Mouse (Mus musculus) splenic B cell, adult 2 months (primary cell): ENCODE results near the gene Zfp866.

ENCODE experiments used
- DNase-seq: peaks from one replicate; pipeline ENCODE4 v3.0.0-alpha.2; 2011; ENCODE audit warnings: low read depth, low spot score
- H3K27me3 ChIP-seq: 2 replicates; pipeline ENCODE4 v1.6.1; 2012; ENCODE audit warnings: mild to moderate bottlenecking, low read length, moderate library complexity, mixed read lengths; ENCODE audit not compliant: control insufficient read depth, poor library complexity, insufficient read depth, severe bottlenecking
- H3K36me3 ChIP-seq: 2 replicates; pipeline ENCODE4 v1.6.1; 2012; ENCODE audit warnings: mild to moderate bottlenecking, low read length, moderate library complexity, mixed read lengths; ENCODE audit not compliant: control insufficient read depth, poor library complexity, insufficient read depth, severe bottlenecking

The Zfp866 gene

DNA sequence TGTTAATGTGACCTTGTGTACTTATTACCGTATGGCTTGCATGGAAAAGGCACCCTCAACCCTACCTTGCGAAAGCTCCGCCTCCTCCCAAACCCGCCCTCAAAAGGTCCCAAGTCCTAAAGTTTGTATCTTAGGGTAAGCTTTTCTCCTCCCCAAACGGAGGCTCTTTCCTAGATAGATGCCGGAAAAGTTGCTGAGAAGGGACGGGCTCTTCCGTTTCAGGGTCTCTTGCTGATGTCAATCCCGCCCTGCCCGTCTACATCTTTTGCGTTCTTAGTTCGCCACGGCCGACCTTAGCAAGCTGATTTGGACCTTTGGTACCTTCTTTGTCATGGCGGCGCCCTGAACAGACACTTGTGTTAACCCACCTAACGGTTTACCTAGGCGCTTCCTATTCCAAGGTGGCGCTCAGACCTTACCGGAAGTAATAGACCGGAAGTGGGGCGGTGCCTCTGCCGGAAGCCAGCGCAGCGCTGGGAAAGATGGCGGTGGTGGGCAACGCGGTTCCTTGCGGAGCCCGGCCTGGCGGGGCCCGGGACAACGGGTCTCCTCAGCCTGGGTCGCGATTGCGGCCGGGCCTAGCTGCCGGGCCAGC, at the start of gene Zfp866, which contains the start of gene Atp13a1:
TSS of gene Zfp866 (minus strand) at position 406 of the 595 bp plus-strand sequence.
TSS of gene Atp13a1 (plus strand) at position 391 of the 595 bp plus-strand sequence.
- Histone ChIP-seq H3K27me3 (no peaks in the 10 kb centered on the region), H3K36me3 (peaks cover 1% of the 10 kb centered on the region)
- DNase-seq, result peak; percentile 92

GRCm38 (mm10) chr8:69837057-69837682, 46.2 kb upstream of the Zfp866 start:
- no peaks in the 10 kb centered on the region for H3K27me3 ChIP-seq
- no peak for DNase-seq
- H3K36me3 ChIP-seq, result no peaks in the 10 kb centered on the region

GRCm38 (mm10) chr8:69832298-69832853, 41.4 kb upstream of the Zfp866 start, which contains the start of gene Pbx4:
Gene Pbx4 (plus strand): TSS chr8:69832491.
- peak; percentile 98 for DNase-seq
- H3K27me3 ChIP-seq, result no peaks in the 10 kb centered on the region
- no peaks in the 10 kb centered on the region for H3K36me3 ChIP-seq

- H3K27me3 ChIP-seq, result no peaks in the 10 kb centered on the region
- DNase-seq, result no peak
- H3K36me3 ChIP-seq, result no peaks in the 10 kb centered on the region; the same call in 1 of the 2 replicates
These were observed 35.4 kb upstream of the Zfp866 start for GRCm38 (mm10) chr8:69826371-69826770.

- peak; percentile 88 for DNase-seq
- peaks cover 3% of the 10 kb centered on the region for H3K36me3 ChIP-seq
- H3K27me3 ChIP-seq, result no peaks in the 10 kb centered on the region
These were observed 31.6 kb upstream of the Zfp866 start, which contains the start of gene Lpar2 for GRCm38 (mm10) chr8:69822386-69823191. Gene Lpar2 (plus strand): TSS chr8:69822429.

DNA sequence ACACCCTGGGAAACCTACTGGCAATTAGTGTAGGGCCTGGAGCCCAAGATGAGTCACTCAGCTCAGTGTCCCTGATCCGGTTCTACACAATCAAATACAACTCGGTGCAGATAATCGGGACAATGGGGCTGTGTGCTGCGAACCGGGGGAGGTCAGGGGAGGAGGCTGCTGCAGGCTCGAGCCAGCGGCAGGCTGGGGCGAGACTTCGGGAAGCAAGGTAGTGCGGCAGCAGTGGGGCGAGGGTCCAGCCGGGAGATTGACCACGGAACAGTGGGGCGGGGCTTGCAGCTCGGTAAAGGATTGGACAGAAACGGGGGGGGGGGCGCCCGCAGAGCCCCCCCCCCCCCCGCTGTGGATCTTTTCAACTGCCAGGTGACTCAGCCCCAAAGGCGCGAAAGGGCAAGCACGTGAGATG, 31.0 kb upstream of the Zfp866 start:
- DNase-seq, result no peak
- Histone ChIP-seq H3K27me3 (no peaks in the 10 kb centered on the region), H3K36me3 (peaks cover 7% of the 10 kb centered on the region)

GRCm38 (mm10) chr8:69820466-69820865, 29.5 kb upstream of the Zfp866 start:
- no peak for DNase-seq
- Histone ChIP-seq H3K36me3 (peaks cover 8% of the 10 kb centered on the region), H3K27me3 (no peaks in the 10 kb centered on the region)

DNA sequence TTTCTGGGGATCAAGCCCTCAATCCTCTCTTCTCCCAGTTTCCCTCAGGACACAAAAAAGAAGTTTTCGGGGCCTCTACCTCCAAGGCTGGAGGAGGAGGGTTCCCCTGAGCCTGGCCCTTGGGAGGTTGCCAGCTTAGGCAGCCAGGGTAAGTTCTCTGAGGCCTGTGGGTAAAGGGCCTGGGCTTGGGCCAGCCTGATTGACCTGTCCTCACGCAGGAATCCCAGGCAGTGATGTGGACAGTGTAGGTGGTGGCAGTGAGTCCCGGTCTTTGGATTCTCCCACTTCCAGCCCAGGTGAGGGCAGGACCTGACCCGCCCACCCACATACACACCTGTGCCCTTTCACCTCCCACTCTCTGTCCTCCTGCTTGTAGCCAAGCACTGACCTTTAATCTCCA, 24.4 kb upstream of the Zfp866 start:
- Histone ChIP-seq H3K27me3 (no peaks in the 10 kb centered on the region), H3K36me3 (peaks cover 34% of the 10 kb centered on the region)
- no peak for DNase-seq

- no peak for DNase-seq
- Histone ChIP-seq H3K27me3 (no peaks in the 10 kb centered on the region), H3K36me3 (peaks cover 37% of the 10 kb centered on the region)
These were observed 23.9 kb upstream of the Zfp866 start for GRCm38 (mm10) chr8:69814881-69815280.

DNA sequence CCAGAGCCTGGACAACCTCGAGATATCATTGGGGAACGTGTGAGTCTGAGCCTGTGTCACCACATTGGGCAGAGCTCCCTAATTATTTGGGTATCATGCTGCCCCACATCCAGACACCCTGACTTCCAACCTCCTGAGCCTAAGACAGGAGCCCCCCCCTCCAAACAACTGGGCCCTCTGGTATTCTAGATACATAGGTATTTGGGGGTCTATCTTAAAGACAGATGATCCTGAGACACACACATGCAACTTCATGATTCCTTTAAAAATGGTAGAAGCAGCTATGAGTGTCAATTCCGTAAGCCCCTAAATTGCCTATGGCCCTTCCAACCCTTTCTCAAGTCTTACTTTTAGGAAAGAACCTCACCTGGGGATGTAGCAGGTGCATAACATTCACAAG, 18.8 kb upstream of the Zfp866 start:
- Histone ChIP-seq H3K27me3 (no peaks in the 10 kb centered on the region), H3K36me3 (peaks cover 29% of the 10 kb centered on the region)
- no peak for DNase-seq

GRCm38 (mm10) chr8:69808864-69809403, 18.0 kb upstream of the Zfp866 start:
- peaks cover 23% of the 10 kb centered on the region for H3K36me3 ChIP-seq
- H3K27me3 ChIP-seq, result no peaks in the 10 kb centered on the region
- DNase-seq, result peak; percentile 72

GRCm38 (mm10) chr8:69808094-69808863, 17.3 kb upstream of the Zfp866 start, which contains the start of gene Gmip:
Gene Gmip (plus strand): TSS chr8:69808679.
- H3K27me3 ChIP-seq, result no peaks in the 10 kb centered on the region
- H3K36me3 ChIP-seq, result peaks cover 20% of the 10 kb centered on the region
- DNase-seq, result peak; percentile 91

DNA sequence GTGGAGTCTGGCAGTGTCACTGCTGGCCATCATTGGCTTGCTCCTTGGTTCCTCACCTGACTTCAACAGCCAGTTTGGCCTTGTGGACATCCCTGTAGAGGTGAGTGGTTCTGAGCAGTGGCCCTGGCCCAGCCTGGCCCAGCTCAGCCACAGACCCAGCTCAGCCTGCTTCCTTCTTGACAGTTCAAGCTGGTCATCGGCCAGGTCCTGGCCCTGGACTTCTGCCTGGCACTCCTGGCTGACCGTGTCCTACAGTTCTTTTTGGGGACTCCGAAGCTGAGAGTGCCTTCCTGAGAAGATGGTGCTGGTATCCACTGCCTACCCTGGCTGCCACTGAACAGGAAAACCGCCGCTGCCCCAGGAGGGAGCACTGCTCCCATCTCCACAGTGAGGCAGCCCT, 16.3 kb upstream of the Zfp866 start:
- Histone ChIP-seq H3K36me3 (peaks cover 18% of the 10 kb centered on the region), H3K27me3 (no peaks in the 10 kb centered on the region)
- DNase-seq, result no peak

DNA sequence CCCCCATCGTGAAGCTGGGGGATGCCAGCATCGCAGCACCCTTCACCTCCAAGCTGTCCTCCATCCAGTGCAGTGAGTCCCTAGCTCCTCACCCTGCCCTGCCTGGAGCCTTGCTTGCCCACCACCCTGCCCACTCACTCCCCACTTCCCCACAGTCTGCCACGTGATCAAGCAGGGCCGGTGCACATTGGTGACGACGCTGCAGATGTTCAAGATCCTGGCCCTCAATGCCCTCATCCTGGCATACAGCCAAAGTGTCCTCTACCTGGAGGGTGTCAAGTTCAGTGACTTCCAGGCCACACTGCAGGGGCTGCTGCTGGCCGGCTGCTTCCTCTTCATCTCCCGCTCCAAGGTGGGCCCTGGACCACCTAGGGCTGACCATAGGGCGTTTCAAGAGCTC, 14.5 kb upstream of the Zfp866 start:
- no peak for DNase-seq
- H3K36me3 ChIP-seq, result peaks cover 7% of the 10 kb centered on the region; the same call in 1 of the 2 replicates
- H3K27me3 ChIP-seq, result no peaks in the 10 kb centered on the region
